Mouse (Mus musculus) lung, embryonic 15.5 days (tissue): ENCODE data around the gene Wdr82. TPM values are rescaled to one million over a fixed set of nuclear protein-coding genes. Genes with fewer than 3 reads are reported as not detected.

Experiments
- ATAC-seq: fragments of 200-750 bp; cut with Nextera tagmentation; 2 replicates; pipeline ENCODE4 v1.8.0; 2017; ENCODE audit warnings: moderate number of reproducible peaks, borderline replicate concordance; ENCODE audit not compliant: low FRiP score, low TSS enrichment; ENCODE audit errors: extremely low read depth
- H3K27ac ChIP-seq: fragments of 300-500 bp; sonication (generic); 2 replicates; pipeline ENCODE4 v1.5.1; 2015; ENCODE audit warnings: moderate library complexity, mild to moderate bottlenecking, inconsistent platforms
- H3K27me3 ChIP-seq: fragments of 300-500 bp; sonication (generic); 2 replicates; pipeline ENCODE4 v1.6.1; 2015; ENCODE audit warnings: inconsistent platforms
- H3K36me3 ChIP-seq: fragments of 300-500 bp; sonication (generic); 2 replicates; pipeline ENCODE4 v1.6.1; 2015; ENCODE audit warnings: inconsistent platforms
- H3K4me1 ChIP-seq: fragments of 300-500 bp; sonication (generic); 2 replicates; pipeline ENCODE4 v1.6.1; 2015; ENCODE audit warnings: inconsistent platforms
- H3K4me2 ChIP-seq: fragments of 300-500 bp; sonication (generic); 2 replicates; pipeline ENCODE4 v1.6.1; 2015; ENCODE audit warnings: inconsistent platforms, mild to moderate bottlenecking, moderate library complexity
- H3K4me3 ChIP-seq: fragments of 300-500 bp; sonication (generic); 2 replicates; pipeline ENCODE4 v1.5.1; 2015; ENCODE audit warnings: mild to moderate bottlenecking, inconsistent platforms
- H3K9ac ChIP-seq: fragments of 300-500 bp; sonication (generic); 2 replicates; pipeline ENCODE4 v1.6.1; 2015; ENCODE audit warnings: inconsistent platforms
- H3K9me3 ChIP-seq: fragments of 300-500 bp; sonication (generic); 2 replicates; pipeline ENCODE4 v1.6.1; 2016; ENCODE audit warnings: inconsistent platforms
- WGBS: fragments of 180-500 bp; shearing (Covaris S2); methylation state at CpG from one replicate; pipeline ENCODE4 v1.1.7; 2015; 5-methylcytosine and 5-hydroxymethylcytosine counted together
- polyA plus RNA-seq: library from polyadenylated mRNA; unstranded; fragments of >200 nt; fragmentation: Nextera tagmentation; extraction: Ambion mirVana; gene quantifications from 2 replicates; pipeline ENCODE4 v1.2.1, GENCODE M21; 2015

The Wdr82 gene
- polyA plus RNA-seq, 1 experiment from 2014 or later = 22.3 TPM

DNA sequence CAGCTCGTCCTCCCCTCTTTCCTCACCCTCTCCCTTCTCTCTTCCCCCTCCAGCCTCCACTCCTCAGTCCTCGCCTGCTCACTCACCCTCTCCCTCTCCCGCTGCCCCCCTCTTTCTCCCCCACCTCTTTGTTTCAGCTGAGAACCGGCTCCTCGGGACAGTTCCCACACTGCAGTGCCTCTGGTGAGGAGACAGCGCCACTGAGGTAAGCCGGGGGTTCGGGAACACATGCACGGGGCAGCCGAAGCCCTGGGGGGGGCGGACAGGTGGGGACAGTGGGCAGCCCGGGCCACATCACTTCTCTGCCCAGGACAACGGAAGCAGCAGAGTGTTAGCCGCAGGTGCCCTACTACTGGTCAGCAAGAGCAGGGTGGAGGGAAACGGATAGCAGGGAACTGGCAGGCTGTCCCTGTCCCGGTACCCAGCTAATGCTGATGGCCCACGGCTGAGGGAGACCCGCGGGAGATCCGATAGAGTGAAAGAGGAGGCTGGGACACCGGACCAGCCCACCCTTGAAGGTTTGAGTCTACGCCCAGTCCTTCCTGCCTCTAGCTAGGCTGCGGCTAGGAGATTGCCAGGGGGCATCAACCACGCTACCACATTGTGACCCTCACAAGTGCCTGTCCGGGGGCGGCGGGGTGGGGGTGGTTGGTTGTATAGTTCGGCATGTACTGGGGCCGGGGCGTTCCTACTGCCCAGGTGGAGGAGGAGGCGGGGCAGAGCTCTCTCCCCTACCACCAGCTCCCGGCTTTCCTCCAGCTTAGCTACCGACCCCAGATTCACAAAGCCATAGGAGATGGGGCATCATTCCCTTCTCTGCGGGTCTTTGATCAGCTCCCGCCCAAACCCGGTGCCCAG is 22.0 kb upstream of the Wdr82 start:
- peak; percentile 43 for ATAC-seq
- 1% methylated on average over 36 of the region's 36 CpGs for WGBS
- peaks cover 54% of the 10 kb centered on the region for H3K27me3 ChIP-seq

GRCm38 (mm10) chr9:106149399-106149754 is 21.4 kb upstream of the Wdr82 start:
- Histone ChIP-seq H3K4me1 (peaks cover 12% of the 10 kb centered on the region), H3K4me3 (peak overlapping the region; percentile 27), H3K9me3 (no peaks in the 10 kb centered on the region), H3K4me2 (peak overlapping the region; percentile 60), H3K27ac (no peak overlapping the region), H3K36me3 (no peaks in the 10 kb centered on the region), H3K27me3 (peaks cover 54% of the 10 kb centered on the region), H3K9ac (no peak overlapping the region)
- ATAC-seq = no peak
- WGBS = 12% methylated on average over 10 of the region's 10 CpGs

More for the DNA sequence above, 22.0 kb upstream of the Wdr82 start:
- 0 out of 2 replicates have a peak overlapping the region, but pooled peaks have one; percentile 13 for H3K9ac ChIP-seq
- H3K27ac ChIP-seq = no peak overlapping the region
- no peaks in the 10 kb centered on the region for H3K9me3 ChIP-seq
- peak overlapping the region; percentile 60 for H3K4me2 ChIP-seq
- no peaks in the 10 kb centered on the region for H3K36me3 ChIP-seq
- peaks cover 12% of the 10 kb centered on the region for H3K4me1 ChIP-seq
- peak overlapping the region; percentile 27 for H3K4me3 ChIP-seq

- Histone ChIP-seq H3K9ac (no peak overlapping the region), H3K4me2 (no peak overlapping the region), H3K36me3 (no peaks in the 10 kb centered on the region), H3K4me3 (no peak overlapping the region), H3K4me1 (peaks cover 2% of the 10 kb centered on the region; the same call in 1 of the 2 replicates), H3K27ac (no peak overlapping the region), H3K9me3 (no peaks in the 10 kb centered on the region), H3K27me3 (peaks cover 26% of the 10 kb centered on the region)
- no peak for ATAC-seq
- 71% methylated on average over 9 of the region's 9 CpGs for WGBS
Measured at GRCm38 (mm10) chr9:106154106-106154505, 16.6 kb upstream of the Wdr82 start.

DNA sequence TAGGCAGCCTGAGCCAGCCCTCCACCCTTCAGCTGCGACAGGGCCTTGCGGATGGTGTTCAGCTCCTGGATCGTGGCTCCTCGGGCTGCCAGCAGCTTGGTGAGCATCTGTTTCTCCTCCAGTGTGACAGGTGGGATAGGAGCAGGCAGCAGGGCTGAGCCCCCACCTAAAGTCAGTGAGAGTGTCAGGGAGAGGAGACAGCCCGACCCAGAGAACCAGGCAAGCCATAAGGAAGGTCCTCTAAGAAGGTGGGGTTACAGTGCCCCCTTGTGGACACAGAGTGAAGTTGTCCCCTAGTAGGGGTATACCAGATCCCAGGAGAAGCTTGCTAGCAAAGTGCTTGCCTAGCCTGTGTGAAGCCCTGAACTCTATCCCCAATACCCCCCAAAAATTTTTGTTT is 14.3 kb upstream of the Wdr82 start:
- Histone ChIP-seq H3K9ac (no peak overlapping the region), H3K27me3 (peaks cover 3% of the 10 kb centered on the region; the same call in 1 of the 2 replicates)
- WGBS = 56% methylated on average over 5 of the region's 5 CpGs

GRCm38 (mm10) chr9:106156921-106157622 is 13.7 kb upstream of the Wdr82 start:
- no peak overlapping the region for H3K4me3 ChIP-seq
- H3K4me1 ChIP-seq = no peaks in the 10 kb centered on the region; the same call in 1 of the 2 replicates
- no peak overlapping the region for H3K9ac ChIP-seq
- H3K27me3 ChIP-seq = 0 out of 2 replicates have a peak, but pooled peaks cover 2% of the 10 kb centered on the region
- no peak overlapping the region for H3K27ac ChIP-seq
- H3K4me2 ChIP-seq = no peak overlapping the region
- H3K36me3 ChIP-seq = no peaks in the 10 kb centered on the region
- WGBS = 79% methylated on average over 21 of the region's 21 CpGs
- no peak for ATAC-seq
- H3K9me3 ChIP-seq = no peaks in the 10 kb centered on the region

More for the DNA sequence above, 14.3 kb upstream of the Wdr82 start:
- no peak overlapping the region for H3K4me2 ChIP-seq
- no peaks in the 10 kb centered on the region; the same call in 1 of the 2 replicates for H3K4me1 ChIP-seq
- H3K9me3 ChIP-seq = no peaks in the 10 kb centered on the region
- no peaks in the 10 kb centered on the region for H3K36me3 ChIP-seq
- H3K4me3 ChIP-seq = no peak overlapping the region
- H3K27ac ChIP-seq = no peak overlapping the region
- no peak for ATAC-seq

- Histone ChIP-seq H3K4me1 (no peaks in the 10 kb centered on the region; the same call in 1 of the 2 replicates), H3K9ac (no peak overlapping the region), H3K9me3 (no peaks in the 10 kb centered on the region), H3K27ac (no peak overlapping the region), H3K36me3 (no peaks in the 10 kb centered on the region), H3K27me3 (no peaks in the 10 kb centered on the region), H3K4me2 (no peak overlapping the region), H3K4me3 (no peak overlapping the region)
- WGBS = 80% methylated on average over 10 of the region's 10 CpGs
- ATAC-seq = no peak
Measured at GRCm38 (mm10) chr9:106157623-106157925, 13.2 kb upstream of the Wdr82 start.

DNA sequence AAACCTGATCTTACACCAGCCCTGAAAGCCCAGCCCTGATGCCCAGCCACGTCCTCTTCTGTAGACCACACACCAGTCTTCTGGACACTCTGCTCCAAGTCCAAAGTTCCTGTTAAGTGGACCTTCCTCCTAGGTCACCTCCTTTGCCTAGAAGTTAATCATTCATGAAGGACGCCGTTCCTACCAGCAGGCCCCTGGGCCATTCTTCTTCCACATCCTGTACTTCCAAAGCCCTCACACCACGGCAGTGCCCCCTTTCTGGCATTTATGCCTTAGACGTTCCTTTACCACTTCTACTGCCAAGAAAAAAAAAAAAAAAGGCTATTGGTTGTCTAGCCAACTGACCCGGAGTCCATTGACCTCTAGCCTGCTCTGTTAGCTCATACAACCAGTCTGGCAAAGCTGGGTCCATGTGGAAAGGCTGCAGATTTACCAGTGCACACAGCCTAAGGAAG is 12.7 kb upstream of the Wdr82 start, which contains the start of gene Glyctk:
Glyctk (minus strand) TSS at position 102 of the 455 bp plus-strand sequence.
- H3K4me3 ChIP-seq = no peak within 1 kb of the TSS
- 0 out of 2 replicates have a peak, but pooled peaks cover 2% of the 10 kb centered on the region for H3K27me3 ChIP-seq
- no peaks in the 10 kb centered on the region for H3K36me3 ChIP-seq
- no peak within 1 kb of the TSS for H3K9ac ChIP-seq
- WGBS = 69% methylated on average over 6 of the region's 6 CpGs
- H3K9me3 ChIP-seq = no peaks in the 10 kb centered on the region
- no peaks in the 10 kb centered on the region; the same call in 1 of the 2 replicates for H3K4me1 ChIP-seq
- ATAC-seq = no peak
- H3K27ac ChIP-seq = no peak within 1 kb of the TSS
- no peak within 1 kb of the TSS for H3K4me2 ChIP-seq

GRCm38 (mm10) chr9:106159237-106159636 is 11.5 kb upstream of the Wdr82 start:
- Histone ChIP-seq H3K4me2 (peak overlapping the region; percentile 67), H3K36me3 (no peaks in the 10 kb centered on the region), H3K27ac (no peak overlapping the region), H3K27me3 (0 out of 2 replicates have a peak, but pooled peaks cover 3% of the 10 kb centered on the region), H3K4me3 (no peak overlapping the region), H3K4me1 (no peaks in the 10 kb centered on the region; the same call in 1 of the 2 replicates), H3K9me3 (no peaks in the 10 kb centered on the region), H3K9ac (no peak overlapping the region)
- WGBS = 74% methylated on average over 9 of the region's 9 CpGs
- ATAC-seq = no peak

DNA sequence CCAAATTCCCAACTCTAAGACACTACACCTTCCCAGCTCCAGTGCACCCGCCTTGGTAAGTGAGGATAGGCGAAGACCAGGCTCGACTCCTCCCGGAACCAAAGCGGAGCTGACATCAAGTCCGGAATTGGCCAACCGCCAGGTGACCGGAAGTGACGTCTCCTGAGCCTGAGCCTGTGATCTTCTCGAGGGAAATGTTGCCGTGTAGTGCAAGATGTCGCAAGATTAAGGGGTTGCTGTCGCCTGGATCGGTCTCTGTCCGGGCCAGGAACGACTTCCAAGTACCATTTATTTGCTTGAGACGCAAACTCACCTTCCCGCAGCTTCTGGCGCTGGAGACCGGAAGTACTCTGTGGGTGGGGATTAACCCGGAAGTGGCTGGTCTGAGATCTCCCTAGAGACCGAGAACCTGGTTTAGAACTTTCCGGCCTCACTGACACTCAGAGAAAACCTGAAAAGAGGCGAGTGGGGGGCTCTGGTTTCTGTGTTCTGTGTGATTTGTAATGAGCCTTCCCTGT is 10.9 kb upstream of the Wdr82 start:
- H3K9ac ChIP-seq = peak overlapping the region; percentile 58
- H3K36me3 ChIP-seq = no peaks in the 10 kb centered on the region
- peak overlapping the region; percentile 96 for H3K27ac ChIP-seq
- peak overlapping the region; percentile 68 for H3K4me3 ChIP-seq
- WGBS = under 1% methylated on average over 24 of the region's 24 CpGs
- peak overlapping the region; percentile 67 for H3K4me2 ChIP-seq
- peak; percentile 76; the same call in 1 of the 2 replicates for ATAC-seq
- H3K9me3 ChIP-seq = no peaks in the 10 kb centered on the region
- H3K4me1 ChIP-seq = no peaks in the 10 kb centered on the region; the same call in 1 of the 2 replicates
- 0 out of 2 replicates have a peak, but pooled peaks cover 3% of the 10 kb centered on the region for H3K27me3 ChIP-seq

GRCm38 (mm10) chr9:106160426-106160825 is 10.3 kb upstream of the Wdr82 start:
- H3K27ac ChIP-seq = peak overlapping the region; percentile 96
- H3K4me2 ChIP-seq = peak overlapping the region; percentile 67
- H3K36me3 ChIP-seq = no peaks in the 10 kb centered on the region
- no peaks in the 10 kb centered on the region; the same call in 1 of the 2 replicates for H3K4me1 ChIP-seq
- WGBS = 43% methylated on average over 5 of the region's 5 CpGs
- H3K9ac ChIP-seq = peak overlapping the region; percentile 58; the same call in 1 of the 2 replicates
- H3K4me3 ChIP-seq = peak overlapping the region; percentile 68
- no peak for ATAC-seq
- H3K9me3 ChIP-seq = no peaks in the 10 kb centered on the region
- H3K27me3 ChIP-seq = 0 out of 2 replicates have a peak, but pooled peaks cover 3% of the 10 kb centered on the region

GRCm38 (mm10) chr9:106166709-106167108 is 4.0 kb upstream of the Wdr82 start:
- no peak overlapping the region for H3K4me3 ChIP-seq
- H3K27me3 ChIP-seq = 0 out of 2 replicates have a peak, but pooled peaks cover 3% of the 10 kb centered on the region
- H3K4me2 ChIP-seq = no peak overlapping the region
- WGBS = 58% methylated on average over 2 of the region's 2 CpGs
- no peaks in the 10 kb centered on the region for H3K36me3 ChIP-seq
- H3K27ac ChIP-seq = no peak overlapping the region
- H3K4me1 ChIP-seq = peaks cover 9% of the 10 kb centered on the region
- no peak overlapping the region for H3K9ac ChIP-seq
- no peak for ATAC-seq
- H3K9me3 ChIP-seq = no peaks in the 10 kb centered on the region
